Mouse (Mus musculus) C2C12 (cell line): ENCODE data around the gene Tnfaip3. TPM values are rescaled to one million over a fixed set of nuclear protein-coding genes. Genes with fewer than 3 reads are reported as not detected.
A peak's percentile ranks its signal among the peaks of the same experiment; 100 is the strongest.

ENCODE experiments used
- H3K27me3 ChIP-seq: one replicate; pipeline ENCODE4 v1.6.1; 2011; ENCODE audit not compliant: control insufficient read depth, insufficient read depth, insufficient read length
- H3K36me3 ChIP-seq: one replicate; pipeline ENCODE4 v1.6.1; 2011; ENCODE audit not compliant: control insufficient read depth, insufficient read depth
- H3K4me3 ChIP-seq: one replicate; pipeline ENCODE4 v1.5.1; 2011; ENCODE audit warnings: mild to moderate bottlenecking, control low read depth; ENCODE audit not compliant: poor library complexity, insufficient read depth, severe bottlenecking
- H3K79me2 ChIP-seq: one replicate; pipeline ENCODE4 v1.6.1; 2011; ENCODE audit not compliant: control insufficient read depth, insufficient read depth
- H3K79me3 ChIP-seq: one replicate; pipeline ENCODE4 v1.6.1; 2011; ENCODE audit warnings: low read depth, control low read depth
- H3ac ChIP-seq: one replicate; pipeline ENCODE3; 2011; ENCODE audit warnings: low read depth; ENCODE audit not compliant: control insufficient read depth, insufficient read length
- CEBPB ChIP-seq: IDR thresholded peaks from one replicate; pipeline ENCODE4 v1.6.1; 2011; ENCODE audit warnings: low read depth, mild to moderate bottlenecking, control low read depth, moderate library complexity
- CTCF ChIP-seq: IDR thresholded peaks from one replicate; pipeline ENCODE4 v1.5.1; 2011; ENCODE audit not compliant: control insufficient read depth, insufficient read depth, insufficient read length
- FOSL1 ChIP-seq: IDR thresholded peaks from one replicate; pipeline ENCODE4 v1.8.0; 2011; ENCODE audit warnings: mild to moderate bottlenecking, low read length; ENCODE audit not compliant: poor library complexity, insufficient read depth, severe bottlenecking
- MAX ChIP-seq: IDR thresholded peaks from one replicate; pipeline ENCODE4 v1.6.1; 2011; ENCODE audit warnings: mild to moderate bottlenecking, control low read depth
- MYOD1 ChIP-seq: IDR thresholded peaks from one replicate; pipeline ENCODE4 v1.6.1; 2011; ENCODE audit warnings: low read depth; ENCODE audit not compliant: control insufficient read depth, insufficient read length
- MYOG ChIP-seq: IDR thresholded peaks from one replicate; pipeline ENCODE4 v1.6.1; 2011; ENCODE audit not compliant: control insufficient read depth, insufficient read length; ENCODE audit errors: extremely low read depth
- USF1 ChIP-seq: IDR thresholded peaks from one replicate; pipeline ENCODE4 v1.6.1; 2011; ENCODE audit warnings: low read depth, mild to moderate bottlenecking, control low read depth, moderate library complexity
- polyA plus RNA-seq: library from polyadenylated mRNA; unstranded; fragments of >200 nt; fragmentation: generic; extraction: Trizol; gene quantifications from one replicate; pipeline ENCODE4 v1.2.1, GENCODE M21; 2012; ENCODE audit warnings: missing spikeins

Tnfaip3 gene
- polyA plus RNA-seq, 1 experiment, result 4.3 TPM

DNA sequence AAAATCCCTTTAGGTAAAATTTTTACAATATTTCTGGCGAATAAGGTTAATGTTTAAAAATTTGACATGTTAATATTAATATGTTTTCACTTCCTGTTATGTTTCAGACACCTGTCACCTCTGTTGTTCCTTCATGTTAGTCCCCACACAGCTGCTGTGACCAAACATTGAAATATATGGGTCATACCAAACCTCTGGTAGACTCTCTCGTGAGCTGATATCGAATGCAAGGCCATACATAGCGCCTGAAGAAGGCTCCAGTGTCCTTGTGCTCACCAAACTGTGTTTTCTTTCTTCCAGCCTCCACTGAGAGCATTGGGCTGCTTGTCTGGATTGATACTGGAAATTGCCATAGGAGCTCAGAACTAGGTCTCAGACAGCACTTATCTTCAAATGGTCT is 24.4 kb downstream of the Tnfaip3 start:
- no peak for TF ChIP-seq CEBPB
- TF ChIP-seq MYOD1, result no peak
- no peak for TF ChIP-seq MYOG
- TF ChIP-seq CTCF, result no peak
- no peak for TF ChIP-seq USF1
- no peak for TF ChIP-seq MAX
- TF ChIP-seq FOSL1, result no peak
- Histone ChIP-seq H3K36me3 (no peaks in the 10 kb centered on the region), H3K79me3 (no peaks in the 10 kb centered on the region), H3K27me3 (no peaks in the 10 kb centered on the region), H3K79me2 (no peaks in the 10 kb centered on the region), H3K4me3 (no peak overlapping the region), H3ac (no peak overlapping the region)

- TF ChIP-seq MAX (no peak), CEBPB (peak; percentile 86)
- Histone ChIP-seq H3K4me3 (no peak overlapping the region), H3K36me3 (no peaks in the 10 kb centered on the region), H3ac (no peak overlapping the region), H3K27me3 (no peaks in the 10 kb centered on the region), H3K79me3 (no peaks in the 10 kb centered on the region), H3K79me2 (no peaks in the 10 kb centered on the region)
Observed at GRCm38 (mm10) chr10:18987907-18988199, 27.6 kb downstream of the Tnfaip3 start.

GRCm38 (mm10) chr10:18987046-18987906 is 28.2 kb downstream of the Tnfaip3 start:
- H3K79me3 ChIP-seq, result no peaks in the 10 kb centered on the region
- no peaks in the 10 kb centered on the region for H3K36me3 ChIP-seq
- H3ac ChIP-seq, result no peak overlapping the region
- no peaks in the 10 kb centered on the region for H3K79me2 ChIP-seq
- H3K27me3 ChIP-seq, result no peaks in the 10 kb centered on the region
- no peak overlapping the region for H3K4me3 ChIP-seq
- TF ChIP-seq CEBPB (no peak), MYOG (no peak), FOSL1 (no peak), CTCF (no peak), MYOD1 (no peak), MAX (no peak), USF1 (no peak)

GRCm38 (mm10) chr10:18985516-18985915 is 29.9 kb downstream of the Tnfaip3 start:
- no peaks in the 10 kb centered on the region for H3K79me3 ChIP-seq
- no peak overlapping the region for H3K4me3 ChIP-seq
- no peak overlapping the region for H3ac ChIP-seq
- H3K27me3 ChIP-seq, result no peaks in the 10 kb centered on the region
- no peaks in the 10 kb centered on the region for H3K79me2 ChIP-seq
- TF ChIP-seq CTCF, result no peak
- no peaks in the 10 kb centered on the region for H3K36me3 ChIP-seq

DNA sequence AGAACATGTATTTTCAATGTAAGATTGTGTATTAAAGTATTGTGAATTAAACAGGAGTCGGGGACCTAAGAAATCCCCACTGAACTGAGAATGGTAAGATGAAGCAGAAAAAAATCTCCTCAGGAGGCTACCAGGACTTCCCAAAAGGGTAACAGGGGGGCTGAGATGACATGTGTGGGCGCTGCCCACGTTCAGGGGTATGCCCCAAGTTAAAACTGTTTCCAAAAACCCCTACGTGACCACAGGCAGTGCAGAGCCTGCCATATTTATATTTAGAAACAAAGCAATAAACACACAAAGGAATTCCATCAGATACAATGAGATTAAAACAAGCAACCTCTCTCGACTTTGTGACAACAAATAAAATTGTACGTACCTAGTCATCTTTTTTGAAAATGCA is 31.9 kb downstream of the Tnfaip3 start:
- H3K36me3 ChIP-seq, result no peaks in the 10 kb centered on the region
- TF ChIP-seq MYOD1, result no peak
- no peak for TF ChIP-seq FOSL1
- no peak for TF ChIP-seq MAX
- no peak for TF ChIP-seq CEBPB
- no peak for TF ChIP-seq MYOG
- TF ChIP-seq CTCF, result no peak
- H3K27me3 ChIP-seq, result no peaks in the 10 kb centered on the region
- H3K79me3 ChIP-seq, result no peaks in the 10 kb centered on the region
- H3ac ChIP-seq, result no peak overlapping the region
- H3K4me3 ChIP-seq, result no peak overlapping the region
- no peaks in the 10 kb centered on the region for H3K79me2 ChIP-seq

DNA sequence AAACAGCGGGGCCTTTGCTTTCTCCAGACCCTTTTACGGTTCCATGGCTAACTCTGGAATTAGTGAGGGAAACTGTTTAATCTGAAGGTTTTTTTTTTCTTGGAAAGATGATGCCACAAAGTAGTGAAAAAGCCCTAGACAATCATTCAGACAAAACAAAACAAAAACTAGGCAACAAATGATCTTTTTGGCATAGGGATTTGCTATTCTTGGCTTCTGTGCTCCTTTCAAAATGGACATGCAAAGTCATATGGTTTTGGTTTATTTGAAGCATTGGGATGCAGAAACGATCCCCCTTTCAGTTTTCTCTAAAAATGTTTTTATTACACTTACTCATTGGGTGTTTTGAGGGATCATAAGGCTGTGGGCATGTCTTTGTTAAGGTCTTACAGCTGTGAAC is 41.0 kb downstream of the Tnfaip3 start:
- H3K4me3 ChIP-seq, result no peak overlapping the region
- no peaks in the 10 kb centered on the region for H3K36me3 ChIP-seq
- H3ac ChIP-seq, result no peak overlapping the region
- no peaks in the 10 kb centered on the region for H3K79me3 ChIP-seq
- TF ChIP-seq FOSL1 (no peak), USF1 (no peak), CTCF (no peak), CEBPB (no peak), MAX (no peak), MYOG (no peak), MYOD1 (no peak)
- no peaks in the 10 kb centered on the region for H3K27me3 ChIP-seq
- H3K79me2 ChIP-seq, result no peaks in the 10 kb centered on the region

DNA sequence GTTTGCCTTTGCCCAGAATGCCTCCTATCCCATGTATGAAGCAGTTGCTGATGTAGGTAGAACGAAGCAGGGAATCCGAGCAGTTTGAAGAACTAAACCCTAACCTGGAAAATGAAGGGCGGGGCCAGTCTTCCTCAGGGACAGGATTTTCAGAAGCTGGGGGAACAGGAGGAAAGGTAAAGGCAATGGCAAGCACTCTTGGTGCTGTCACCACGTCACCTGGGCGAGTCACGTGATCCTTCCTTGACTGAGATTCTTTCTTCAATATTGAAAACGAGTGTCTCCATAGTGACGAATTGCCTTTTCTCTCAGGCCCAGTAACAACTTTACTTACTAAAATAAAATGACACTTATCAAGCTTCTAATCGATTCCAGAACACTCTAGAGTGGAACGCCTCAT is 48.6 kb downstream of the Tnfaip3 start:
- Histone ChIP-seq H3K79me3 (no peaks in the 10 kb centered on the region), H3K27me3 (no peaks in the 10 kb centered on the region), H3ac (no peak overlapping the region), H3K36me3 (no peaks in the 10 kb centered on the region), H3K79me2 (no peaks in the 10 kb centered on the region), H3K4me3 (no peak overlapping the region)
- TF ChIP-seq CEBPB, result no peak
- TF ChIP-seq CTCF, result no peak
- TF ChIP-seq FOSL1, result no peak
- no peak for TF ChIP-seq USF1
- TF ChIP-seq MYOG, result no peak
- TF ChIP-seq MYOD1, result no peak
- no peak for TF ChIP-seq MAX
